Mouse (Mus musculus) erythroblast, adult 5-6 weeks (primary cell): ENCODE data around the gene Ap1s2. TPM values are rescaled to one million over a fixed set of nuclear protein-coding genes. Genes with fewer than 3 reads are reported as not detected.

Source experiments
- ATAC-seq: replicated peaks from 2 replicates; pipeline ENCODE4 v1.8.0; 2016; ENCODE audit warnings: moderate number of reproducible peaks, mild to moderate bottlenecking, moderate TSS enrichment, inconsistent platforms; ENCODE audit not compliant: poor library complexity, low FRiP score, severe bottlenecking
- total RNA-seq, 2 experiments: library from RNA; stranded (forward) in 1 of 2; stranded (reverse) in 1 of 2; fragments of 150-400 nt in 1 of 2; fragments of 200-764, 138-1000 nt in 1 of 2; gene quantifications; 2 replicates each; pipeline versions ENCODE4 v1.2.3 to v1.2.4; 2015 to 2017; ENCODE audit warnings: low replicate concordance in 2 of 2

Gene Ap1s2
- total RNA-seq, 2 experiments from 2014 or later = 20.2 to 45.5 TPM

DNA sequence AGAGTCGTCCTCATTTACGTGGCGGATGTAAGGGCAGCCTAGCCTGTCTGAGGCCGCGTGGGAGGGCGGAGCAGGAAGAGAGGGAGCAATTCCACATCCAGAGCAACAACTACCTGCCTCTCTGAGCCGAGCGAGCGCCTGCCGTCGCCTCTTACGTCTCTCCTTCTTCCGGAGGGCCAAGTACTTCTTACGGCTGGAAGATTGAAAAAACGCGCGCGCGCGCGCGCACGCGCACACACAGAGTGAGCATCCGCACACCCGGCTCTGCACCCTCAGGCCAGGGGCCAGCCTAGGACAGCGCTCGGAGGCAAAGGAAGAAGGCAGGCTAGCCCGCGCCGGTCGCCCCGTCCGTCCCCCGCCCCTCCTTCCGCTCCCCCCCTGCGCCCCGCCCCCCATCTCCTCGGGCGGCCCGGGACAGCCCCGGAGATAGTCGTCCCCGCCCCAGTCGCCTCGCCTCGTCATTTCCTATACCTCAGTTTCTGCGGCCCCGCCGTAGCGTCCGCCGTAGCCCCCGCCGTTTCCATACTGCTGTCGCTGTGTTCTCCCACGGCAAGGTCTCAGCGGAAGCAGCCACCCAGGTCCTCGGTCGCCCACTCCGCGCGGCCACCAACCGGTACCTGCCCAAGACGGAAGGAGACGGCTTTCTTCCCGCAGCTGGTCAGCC, 49.1 kb downstream of the Ap1s2 start:
- ATAC-seq = peak; percentile 84

DNA sequence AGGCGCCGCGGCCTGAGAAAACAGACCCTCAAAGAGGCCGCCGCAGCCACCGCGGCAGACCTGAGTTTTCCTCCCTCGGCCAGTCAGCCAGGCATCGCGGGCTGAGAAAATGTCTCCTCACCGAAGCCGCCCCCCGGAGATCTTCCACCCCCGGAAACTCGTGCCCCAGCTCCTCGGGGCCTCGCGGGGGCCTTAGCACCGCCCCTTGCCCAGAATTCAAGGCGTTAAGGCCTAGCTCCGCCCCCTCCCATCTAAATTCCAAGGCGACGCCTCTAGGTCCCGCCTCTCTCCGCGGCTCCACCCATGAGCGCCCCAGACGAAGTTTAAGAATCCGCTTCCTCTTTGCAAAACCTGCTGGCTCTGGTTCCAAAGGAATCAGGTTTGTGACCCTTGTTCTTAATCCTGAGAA, 49.7 kb downstream of the Ap1s2 start, which contains the start of gene Zrsr2:
Zrsr2 (minus strand) TSS at position 195 of the 409 bp plus-strand sequence.
- peak; percentile 93 for ATAC-seq

DNA sequence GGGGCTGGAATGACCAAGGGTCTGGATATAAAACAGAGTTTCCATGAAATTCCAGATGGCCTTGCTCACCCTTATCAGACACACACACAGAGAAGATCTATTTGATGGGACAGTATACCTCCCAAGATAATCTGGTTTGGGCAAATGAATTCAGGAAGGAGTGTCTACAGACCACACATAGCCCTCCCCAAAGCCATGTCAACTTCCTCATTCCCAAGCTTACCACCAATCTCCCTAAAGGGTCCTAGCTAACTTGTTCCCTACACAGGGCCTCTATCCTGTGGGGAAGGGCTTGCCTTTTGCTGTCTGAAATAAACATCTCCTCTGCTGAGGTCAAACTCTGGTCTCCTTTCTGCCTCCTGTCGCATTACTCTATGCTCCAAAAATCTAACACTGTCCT, 72.3 kb downstream of the Ap1s2 start:
- no peak for ATAC-seq

DNA sequence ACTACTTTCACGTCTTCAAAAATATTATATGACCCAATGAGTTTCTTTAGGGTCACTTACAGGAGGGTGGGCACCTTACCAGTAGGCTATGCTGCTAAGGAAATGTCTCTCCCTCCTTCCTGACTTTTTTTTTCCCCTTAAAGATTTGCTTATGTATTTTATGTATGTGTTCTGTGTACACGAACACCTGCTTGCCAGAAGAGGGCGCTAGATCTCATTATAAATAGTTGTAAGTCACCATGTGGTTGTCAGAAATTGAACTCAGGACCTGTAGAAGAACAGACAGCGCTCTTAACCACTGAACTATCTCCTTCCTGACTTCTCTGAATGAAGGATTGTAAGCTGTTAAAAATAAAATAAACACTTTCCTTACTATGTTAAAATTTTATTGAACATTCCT, 72.7 kb downstream of the Ap1s2 start:
- ATAC-seq = no peak

DNA sequence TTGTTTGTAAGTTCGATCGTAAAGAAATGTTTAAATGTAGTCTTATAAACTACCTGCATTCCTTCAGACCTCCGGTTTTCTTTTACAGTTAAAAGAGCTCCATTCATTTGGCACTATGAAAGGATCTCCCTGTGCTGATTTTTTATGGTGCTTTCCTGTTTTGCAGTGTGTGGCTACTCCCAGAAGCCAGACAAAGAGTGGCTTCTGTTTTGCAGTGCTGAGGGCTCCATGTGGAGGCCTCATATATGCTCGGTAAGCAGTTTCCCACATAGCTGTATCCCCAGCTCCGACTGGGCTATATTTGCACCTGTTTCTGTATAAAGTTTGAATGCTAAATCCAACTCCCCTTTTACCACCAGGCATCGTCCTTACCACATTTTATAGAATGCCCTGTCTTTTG, 73.3 kb downstream of the Ap1s2 start:
- no peak for ATAC-seq

Other genes starting within 250 kb of the Ap1s2 start
- not detected in 2 replicates for gene Rnf138rt1, start 147.7 kb upstream of the Ap1s2 start, total RNA-seq (2015; ENCODE audit: low replicate concordance)
- gene Rnf138rt1, start 147.7 kb upstream of the Ap1s2 start, total RNA-seq (2017; ENCODE audit: low replicate concordance) = not detected in 2 replicates
- gene Zrsr2, start 49.6 kb downstream of the Ap1s2 start, total RNA-seq (2015; ENCODE audit: low replicate concordance) = 4.8 and 22.4 TPM in 2 replicates
- 9.8 and 14.2 TPM in 2 replicates for gene Zrsr2, start 49.6 kb downstream of the Ap1s2 start, total RNA-seq (2017; ENCODE audit: low replicate concordance)
- not detected in 2 replicates for gene Car5b, start 119.0 kb downstream of the Ap1s2 start, total RNA-seq (2015; ENCODE audit: low replicate concordance)
- 0.14 TPM in 1 of 2 replicates, not detected in the other for gene Car5b, start 119.0 kb downstream of the Ap1s2 start, total RNA-seq (2017; ENCODE audit: low replicate concordance)
- gene Siah1b, start 167.5 kb downstream of the Ap1s2 start, total RNA-seq (2015; ENCODE audit: low replicate concordance) = 10.4 and 15.9 TPM in 2 replicates
- 5.1 and 9.3 TPM in 2 replicates for gene Siah1b, start 167.5 kb downstream of the Ap1s2 start, total RNA-seq (2017; ENCODE audit: low replicate concordance)
- not detected in 2 replicates for gene Cltrn, start 179.8 kb downstream of the Ap1s2 start, total RNA-seq (2015; ENCODE audit: low replicate concordance)
- not detected in 2 replicates for gene Cltrn, start 179.8 kb downstream of the Ap1s2 start, total RNA-seq (2017; ENCODE audit: low replicate concordance)
- gene Ace2, start 230.3 kb downstream of the Ap1s2 start, total RNA-seq (2015; ENCODE audit: low replicate concordance) = 1.0 TPM in 1 of 2 replicates, not detected in the other
- 0.43 TPM in 1 of 2 replicates, not detected in the other for gene Ace2, start 230.3 kb downstream of the Ap1s2 start, total RNA-seq (2017; ENCODE audit: low replicate concordance)